Mouse (Mus musculus): ENCODE measurements around the gene Tha1. TPM values are rescaled to one million over a fixed set of nuclear protein-coding genes. Genes with fewer than 3 reads are reported as not detected.

Tha1 gene
- polyA plus RNA-seq, 1 experiment: 0.13 TPM

- Histone ChIP-seq H3K9me3 (ENCODE audit: control insufficient read depth, low read length) (no peaks in the 10 kb centered on the region), H3K27me3 (ENCODE audit: control insufficient read depth) (peaks cover 28% of the 10 kb centered on the region), H3K4me1 (ENCODE audit: control insufficient read depth) (no peaks in the 10 kb centered on the region), H3K36me3 (ENCODE audit: control insufficient read depth) (no peaks in the 10 kb centered on the region), H3K4me3 (replicated peaks) (no peak overlapping the region)
- no peak for TF ChIP-seq TAL1 (IDR thresholded peaks at IDR 0.05; ENCODE audit: low read length)
- no peak for TF ChIP-seq GATA1 (IDR thresholded peaks at IDR 0.05; ENCODE audit: low read length)
These were observed 15.0 kb upstream of the Tha1 start for GRCm38 (mm10) chr11:117888168-117888852.

DNA sequence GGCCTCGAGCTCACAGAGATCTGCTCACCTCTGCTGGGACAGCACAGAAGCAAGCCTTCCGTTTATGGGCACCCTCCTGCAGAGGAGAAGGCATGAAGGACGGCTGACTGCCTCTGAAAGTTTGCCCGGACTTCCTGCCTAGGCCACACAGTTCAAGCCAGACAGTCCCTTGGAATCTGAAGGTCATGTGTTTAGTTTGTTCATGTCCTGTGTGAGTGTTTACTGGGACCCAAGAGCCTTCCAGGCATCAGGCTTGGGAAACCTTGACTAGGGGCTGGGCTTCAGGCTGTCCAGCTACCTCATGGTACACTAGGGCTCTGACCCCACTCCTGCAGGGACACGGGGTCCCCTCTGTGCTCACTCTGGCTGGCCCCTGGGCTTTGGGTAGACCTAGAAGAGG lies 12.7 kb upstream of the Tha1 start:
- no peak for TF ChIP-seq TAL1 (IDR thresholded peaks at IDR 0.05; ENCODE audit: low read length)
- peaks cover 31% of the 10 kb centered on the region for H3K27me3 ChIP-seq (ENCODE audit: control insufficient read depth)
- no peaks in the 10 kb centered on the region for H3K36me3 ChIP-seq (ENCODE audit: control insufficient read depth)
- no peak overlapping the region for H3K4me3 ChIP-seq (replicated peaks)
- H3K4me1 ChIP-seq (ENCODE audit: control insufficient read depth): no peaks in the 10 kb centered on the region
- no peaks in the 10 kb centered on the region for H3K9me3 ChIP-seq (ENCODE audit: control insufficient read depth, low read length)

DNA sequence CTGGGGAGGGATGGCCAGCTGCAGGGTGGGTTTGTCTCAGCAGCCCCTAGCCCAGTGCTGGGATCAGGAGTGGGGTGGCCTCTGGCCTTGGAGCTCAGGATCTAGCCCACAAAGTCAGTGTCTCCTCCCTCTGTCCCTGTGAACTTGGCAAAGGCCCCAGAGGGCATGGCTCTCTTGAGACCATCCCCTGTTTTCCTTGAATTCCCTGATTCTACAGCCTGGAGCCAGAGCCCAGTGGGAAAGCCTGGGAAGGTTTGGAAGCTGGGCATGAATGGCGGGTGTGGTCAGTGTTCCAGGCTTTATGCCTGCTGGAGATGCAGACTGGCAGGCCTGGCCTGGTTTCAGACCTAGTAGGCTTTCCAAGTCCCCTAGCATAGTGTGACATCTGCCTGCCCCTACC lies 8.9 kb upstream of the Tha1 start:
- Histone ChIP-seq H3K4me1 (ENCODE audit: control insufficient read depth) (peaks cover 8% of the 10 kb centered on the region), H3K36me3 (ENCODE audit: control insufficient read depth) (no peaks in the 10 kb centered on the region), H3K4me3 (replicated peaks) (no peak overlapping the region), H3K9me3 (ENCODE audit: control insufficient read depth, low read length) (no peaks in the 10 kb centered on the region), H3K27me3 (ENCODE audit: control insufficient read depth) (peaks cover 13% of the 10 kb centered on the region)
- TF ChIP-seq GATA1 (IDR thresholded peaks at IDR 0.05; ENCODE audit: low read length) (no peak), TAL1 (IDR thresholded peaks at IDR 0.05; ENCODE audit: low read length) (no peak)

- Histone ChIP-seq H3K4me3 (replicated peaks) (no peak overlapping the region), H3K9me3 (ENCODE audit: control insufficient read depth, low read length) (no peaks in the 10 kb centered on the region), H3K27me3 (ENCODE audit: control insufficient read depth) (peaks cover 13% of the 10 kb centered on the region), H3K4me1 (ENCODE audit: control insufficient read depth) (peaks cover 8% of the 10 kb centered on the region), H3K36me3 (ENCODE audit: control insufficient read depth) (no peaks in the 10 kb centered on the region)
- TF ChIP-seq GATA1 (IDR thresholded peaks at IDR 0.05; ENCODE audit: low read length) (no peak), TAL1 (IDR thresholded peaks at IDR 0.05; ENCODE audit: low read length) (no peak)
These were observed 8.5 kb upstream of the Tha1 start for GRCm38 (mm10) chr11:117881787-117882186.

- Histone ChIP-seq H3K36me3 (ENCODE audit: control insufficient read depth) (no peaks in the 10 kb centered on the region), H3K9me3 (ENCODE audit: control insufficient read depth, low read length) (no peaks in the 10 kb centered on the region), H3K4me3 (replicated peaks) (no peak overlapping the region), H3K27me3 (ENCODE audit: control insufficient read depth) (peaks cover 13% of the 10 kb centered on the region), H3K4me1 (ENCODE audit: control insufficient read depth) (peaks cover 8% of the 10 kb centered on the region)
- no peak for TF ChIP-seq TAL1 (IDR thresholded peaks at IDR 0.05; ENCODE audit: low read length)
- no peak for TF ChIP-seq GATA1 (IDR thresholded peaks at IDR 0.05; ENCODE audit: low read length)
These were observed 7.7 kb upstream of the Tha1 start for GRCm38 (mm10) chr11:117880977-117881358.

DNA sequence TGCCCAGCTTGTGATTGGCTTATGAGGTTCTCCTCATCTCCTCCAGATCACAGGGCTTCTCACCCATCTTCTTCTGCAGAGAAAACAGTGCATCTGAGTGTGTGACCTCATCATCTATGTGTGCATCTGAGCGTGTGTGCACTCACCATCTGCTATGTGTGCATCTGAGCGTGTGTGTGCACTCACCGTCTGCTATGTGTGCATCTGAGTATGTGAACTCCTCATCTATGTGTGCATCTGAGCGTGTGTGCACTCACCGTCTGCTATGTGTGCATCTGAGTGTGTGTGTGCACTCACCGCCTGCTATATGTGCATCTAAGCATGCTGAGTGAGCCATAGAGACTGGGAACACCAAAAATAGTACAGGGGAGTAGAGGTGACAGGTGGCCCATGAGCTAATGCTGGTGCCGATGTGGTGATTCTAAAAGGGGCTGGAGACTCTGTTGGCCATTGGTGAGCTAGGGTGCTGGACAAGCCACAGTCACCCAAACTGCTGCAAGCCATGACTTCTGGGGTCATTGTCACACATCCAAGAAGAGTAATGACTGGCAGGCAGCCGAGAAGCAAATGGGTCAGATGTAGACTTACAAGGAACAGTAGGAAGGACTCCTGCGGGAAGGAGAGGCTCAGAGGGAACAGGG lies 7.2 kb upstream of the Tha1 start:
- no peak for TF ChIP-seq GATA1 (IDR thresholded peaks at IDR 0.05; ENCODE audit: low read length)
- TF ChIP-seq TAL1 (IDR thresholded peaks at IDR 0.05; ENCODE audit: low read length): no peak
- Histone ChIP-seq H3K27me3 (ENCODE audit: control insufficient read depth) (peaks cover 13% of the 10 kb centered on the region), H3K4me1 (ENCODE audit: control insufficient read depth) (peaks cover 8% of the 10 kb centered on the region), H3K36me3 (ENCODE audit: control insufficient read depth) (no peaks in the 10 kb centered on the region), H3K9me3 (ENCODE audit: control insufficient read depth, low read length) (no peaks in the 10 kb centered on the region), H3K4me3 (replicated peaks) (no peak overlapping the region)

GRCm38 (mm10) chr11:117879676-117880075 lies 6.4 kb upstream of the Tha1 start:
- TF ChIP-seq TAL1 (IDR thresholded peaks at IDR 0.05; ENCODE audit: low read length) (no peak), GATA1 (IDR thresholded peaks at IDR 0.05; ENCODE audit: low read length) (no peak)
- Histone ChIP-seq H3K4me1 (ENCODE audit: control insufficient read depth) (peaks cover 8% of the 10 kb centered on the region), H3K27me3 (ENCODE audit: control insufficient read depth) (peaks cover 13% of the 10 kb centered on the region), H3K4me3 (replicated peaks) (no peak overlapping the region), H3K9me3 (ENCODE audit: control insufficient read depth, low read length) (no peaks in the 10 kb centered on the region), H3K36me3 (ENCODE audit: control insufficient read depth) (no peaks in the 10 kb centered on the region)

DNA sequence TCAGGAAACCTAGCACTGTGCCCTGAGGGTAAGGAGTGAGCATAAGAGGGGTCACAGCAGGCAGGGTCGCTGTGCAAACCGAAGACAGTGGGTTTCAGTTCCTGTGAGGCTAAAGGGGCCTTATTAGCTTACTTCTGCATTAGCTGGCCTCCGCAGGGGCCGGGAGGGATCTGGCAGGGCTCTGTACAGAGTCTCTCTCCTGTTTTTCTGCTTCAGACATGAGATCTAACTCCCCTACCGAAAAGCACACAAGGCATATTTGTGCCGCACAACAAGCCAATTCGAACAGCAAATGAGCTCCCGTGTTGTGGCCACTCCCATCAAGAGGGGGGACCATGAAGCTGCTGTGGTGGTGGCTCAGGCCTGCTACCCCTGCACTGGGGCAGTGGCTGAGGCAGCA lies 5.6 kb upstream of the Tha1 start:
- TF ChIP-seq GATA1 (IDR thresholded peaks at IDR 0.05; ENCODE audit: low read length) (no peak), TAL1 (IDR thresholded peaks at IDR 0.05; ENCODE audit: low read length) (no peak)
- no peak overlapping the region for H3K4me3 ChIP-seq (replicated peaks)

GRCm38 (mm10) chr11:117877917-117878745 lies 4.8 kb upstream of the Tha1 start:
- Histone ChIP-seq H3K36me3 (ENCODE audit: control insufficient read depth) (no peaks in the 10 kb centered on the region), H3K4me1 (ENCODE audit: control insufficient read depth) (peaks cover 11% of the 10 kb centered on the region), H3K4me3 (replicated peaks) (no peak overlapping the region), H3K27me3 (ENCODE audit: control insufficient read depth) (peaks cover 23% of the 10 kb centered on the region), H3K9me3 (ENCODE audit: control insufficient read depth, low read length) (no peaks in the 10 kb centered on the region)
- TF ChIP-seq GATA1 (IDR thresholded peaks at IDR 0.05; ENCODE audit: low read length) (no peak), TAL1 (IDR thresholded peaks at IDR 0.05; ENCODE audit: low read length) (no peak)

More for the DNA sequence above, 5.6 kb upstream of the Tha1 start:
- Histone ChIP-seq H3K9me3 (ENCODE audit: control insufficient read depth, low read length) (no peaks in the 10 kb centered on the region), H3K36me3 (ENCODE audit: control insufficient read depth) (no peaks in the 10 kb centered on the region), H3K4me1 (ENCODE audit: control insufficient read depth) (peaks cover 8% of the 10 kb centered on the region), H3K27me3 (ENCODE audit: control insufficient read depth) (peaks cover 16% of the 10 kb centered on the region)

Data from erythroblast, embryonic 14.5 days (primary cell).